Mouse (Mus musculus) CH12.LX (cell line): ENCODE results near the gene Zkscan3. TPM values are rescaled to one million over a fixed set of nuclear protein-coding genes. Genes with fewer than 3 reads are reported as not detected.

ENCODE experiments used
- DNase-seq: peaks from one replicate; pipeline ENCODE4 v3.0.0-alpha.2; 2013; ENCODE audit errors: extremely low read depth
- H3K27ac ChIP-seq: 2 replicates; pipeline ENCODE4 v1.5.1; 2012; ENCODE audit warnings: low read depth, mild to moderate bottlenecking, control low read depth, moderate library complexity; ENCODE audit not compliant: insufficient read depth
- H3K27me3 ChIP-seq: replicated peaks from 2 replicates; pipeline ENCODE3; 2012; ENCODE audit warnings: inconsistent platforms
- H3K36me3 ChIP-seq, 2 experiments: replicated peaks in 1 of 2; 2 replicates each; pipeline versions ENCODE3 to v1.6.1; 2012; ENCODE audit warnings: inconsistent platforms in 1 of 2, low read length in 1 of 2, mild to moderate bottlenecking in 1 of 2, mixed read lengths in 1 of 2, moderate library complexity in 1 of 2; ENCODE audit not compliant: control insufficient read depth in 1 of 2, insufficient read depth in 1 of 2
- H3K4me1 ChIP-seq, 2 experiments: 2 replicates each; pipeline ENCODE4 v1.6.1; 2012; ENCODE audit warnings: inconsistent platforms in 1 of 2, moderate library complexity in 1 of 2; ENCODE audit not compliant: insufficient read depth in 2 of 2, control insufficient read depth in 1 of 2
- H3K4me2 ChIP-seq: 2 replicates; pipeline ENCODE4 v1.6.1; 2012; ENCODE audit warnings: low read depth, mild to moderate bottlenecking, control low read depth; ENCODE audit not compliant: poor library complexity, insufficient read depth, severe bottlenecking
- H3K4me3 ChIP-seq, 3 experiments: fragments of 150-350 bp in 1 of 3; sonication (generic) in 1 of 3; replicated peaks in 1 of 3; 2 replicates each; pipeline versions ENCODE3 to v1.5.1; 2011 to 2012; ENCODE audit warnings: low read depth in 2 of 3, low read length in 2 of 3, mild to moderate bottlenecking in 2 of 3, moderate library complexity in 2 of 3, control low read depth in 1 of 3, improper control_type of control experiment in 1 of 3, inconsistent platforms in 1 of 3, mixed read lengths in 1 of 3; ENCODE audit not compliant: poor library complexity in 1 of 3
- H3K79me2 ChIP-seq: replicated peaks from 2 replicates; pipeline ENCODE4 v1.6.1; 2012; ENCODE audit warnings: mild to moderate bottlenecking, moderate library complexity; ENCODE audit not compliant: control insufficient read depth, poor library complexity, insufficient read depth, severe bottlenecking; ENCODE audit errors: extremely low read depth
- H3K9ac ChIP-seq: 2 replicates; pipeline ENCODE4 v1.6.1; 2012; ENCODE audit warnings: low read depth, mild to moderate bottlenecking, control low read depth, moderate library complexity; ENCODE audit not compliant: insufficient read depth
- H3K9me3 ChIP-seq: replicated peaks from 2 replicates; pipeline ENCODE3; 2012; ENCODE audit warnings: low read length, inconsistent platforms, mixed read lengths
- BHLHE40 ChIP-seq: IDR thresholded peaks from 2 replicates; pipeline ENCODE4 v1.6.1; 2011; ENCODE audit warnings: mild to moderate bottlenecking, low read depth, low read length, improper control_type of control experiment
- CHD1 ChIP-seq: IDR thresholded peaks from 2 replicates; pipeline ENCODE4 v1.6.1; 2012; ENCODE audit warnings: low read depth, low read length, improper control_type of control experiment, inconsistent platforms
- CHD2 ChIP-seq: IDR thresholded peaks from 2 replicates; pipeline ENCODE4 v1.6.1; 2011; ENCODE audit warnings: low read length, improper control_type of control experiment
- CTCF ChIP-seq, 2 experiments: IDR thresholded peaks in 1 of 2; conservative IDR thresholded peaks in 1 of 2; 2 replicates each; pipeline ENCODE4 v1.5.1; 2011 to 2012; ENCODE audit warnings: low read depth in 2 of 2, low read length in 2 of 2, improper control_type of control experiment in 1 of 2, inconsistent platforms in 1 of 2, mild to moderate bottlenecking in 1 of 2, moderate library complexity in 1 of 2
- ELF1 ChIP-seq: IDR thresholded peaks from 2 replicates; pipeline ENCODE4 v1.6.1; 2014; ENCODE audit warnings: low read depth, mild to moderate bottlenecking, inconsistent platforms, low read length, improper control_type of control experiment
- ETS1 ChIP-seq: conservative IDR thresholded peaks from 2 replicates; pipeline ENCODE4 v1.6.1; 2012; ENCODE audit warnings: low read depth, mild to moderate bottlenecking, inconsistent platforms, low read length, improper control_type of control experiment, moderate library complexity
- HCFC1 ChIP-seq: IDR thresholded peaks from 2 replicates; pipeline ENCODE4 v1.6.1; 2012; ENCODE audit warnings: low read depth, mild to moderate bottlenecking, inconsistent platforms, low read length, improper control_type of control experiment
- JUN ChIP-seq: IDR thresholded peaks from 2 replicates; pipeline ENCODE4 v1.6.1; 2011; ENCODE audit warnings: low read depth, mild to moderate bottlenecking, low read length, improper control_type of control experiment, moderate library complexity; ENCODE audit not compliant: insufficient read depth
- JUND ChIP-seq: conservative IDR thresholded peaks from 2 replicates; pipeline ENCODE4 v1.6.1; 2011; ENCODE audit warnings: low read depth, low read length, improper control_type of control experiment
- MAFK ChIP-seq: IDR thresholded peaks from 2 replicates; pipeline ENCODE4 v1.6.1; 2011; ENCODE audit warnings: low read length, improper control_type of control experiment; ENCODE audit not compliant: insufficient replicate concordance
- MAZ ChIP-seq: IDR thresholded peaks from 2 replicates; pipeline ENCODE4 v1.6.1; 2012; ENCODE audit warnings: low read depth, mild to moderate bottlenecking, inconsistent platforms, low read length, improper control_type of control experiment, moderate library complexity
- MYC ChIP-seq: IDR thresholded peaks from 2 replicates; pipeline ENCODE4 v1.6.1; 2011; ENCODE audit warnings: low read depth, mild to moderate bottlenecking, improper control_type of control experiment, low read length
- NELFE ChIP-seq: IDR thresholded peaks from 2 replicates; pipeline ENCODE4 v1.6.1; 2011; ENCODE audit warnings: low read depth, low read length, improper control_type of control experiment
- NRF1 ChIP-seq: IDR thresholded peaks from 2 replicates; pipeline ENCODE4 v1.6.1; 2014; ENCODE audit warnings: low read depth, mild to moderate bottlenecking, inconsistent platforms, low read length, improper control_type of control experiment, moderate library complexity
- PAX5 ChIP-seq: IDR thresholded peaks from 2 replicates; pipeline ENCODE4 v1.6.1; 2012; ENCODE audit warnings: low read length, inconsistent platforms, mixed read lengths
- POLR2AphosphoS2 ChIP-seq: IDR thresholded peaks from 2 replicates; pipeline ENCODE4 v1.6.1; 2011; ENCODE audit warnings: low read depth, low read length, improper control_type of control experiment
- RAD21 ChIP-seq: IDR thresholded peaks from 2 replicates; pipeline ENCODE4 v1.6.1; 2011; ENCODE audit warnings: low read depth, mild to moderate bottlenecking, low read length, improper control_type of control experiment, moderate library complexity
- TBP ChIP-seq: conservative IDR thresholded peaks from 2 replicates; pipeline ENCODE4 v1.6.1; 2011; ENCODE audit warnings: low read depth, low read length, improper control_type of control experiment
- USF2 ChIP-seq: conservative IDR thresholded peaks from 2 replicates; pipeline ENCODE4 v1.6.1; 2011; ENCODE audit warnings: low read depth, low read length, improper control_type of control experiment
- dilution Hi-C: fragments of 300-500 bp; cut with MboI; formaldehyde crosslinking; loops from 2 replicates; pipeline ENCODE4 v1.14.3; 2020; ENCODE audit warnings: low sequenced_read_pairs; ENCODE audit not compliant: extremely low pct_unique_long_range_greater_than_20kb, extremely low pct_ligation_motif_present
- in situ Hi-C: fragments of 300-500 bp; cut with MboI; formaldehyde crosslinking; loops from 3 replicates; pipeline ENCODE4 v1.14.3; 2019; ENCODE audit warnings: low sequenced_read_pairs, low pct_ligation_motif_present, low pct_unique_long_range_greater_than_20kb, mixed read lengths
- polyA plus RNA-seq: library from polyadenylated mRNA; unstranded; fragments of >175 nt; gene quantifications from 2 replicates; pipeline ENCODE4 v1.2.1, GENCODE M21; 2012; ENCODE audit warnings: low read depth; ENCODE audit not compliant: insufficient read length
- total RNA-seq, 2 experiments: library from RNA; depleted of rRNA; stranded (reverse); fragments of 300-350 nt in 1 of 2; fragments of >200 nt in 1 of 2; gene quantifications; 2 replicates each; pipeline ENCODE4 v1.2.3; 2012 to 2014

The Zkscan3 gene
- total and polyA plus RNA-seq, 3 experiments = 19.1 to 32.7 (median 20.9) TPM

DNA sequence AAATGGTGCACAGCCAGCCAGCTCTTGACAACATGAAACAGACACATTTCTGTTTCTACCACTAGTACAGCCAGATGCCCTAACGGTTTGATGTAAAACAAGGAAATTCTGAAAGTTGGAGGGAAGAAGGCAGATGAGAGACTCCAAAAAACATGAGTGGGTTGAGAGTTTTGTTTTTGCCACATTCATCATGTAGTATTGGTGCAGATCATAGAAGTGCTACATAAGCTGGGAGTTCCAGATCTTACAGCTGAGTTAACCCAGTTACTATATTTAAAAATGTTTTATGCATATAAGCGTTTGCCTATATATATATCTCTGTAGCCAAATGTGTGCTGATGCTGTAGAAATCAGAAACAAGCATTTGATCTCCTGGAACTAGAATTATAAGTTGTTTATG lies 29.9 kb downstream of the Zkscan3 start:
- dilution Hi-C loops (no loop called here), in situ Hi-C loops (no loop called here)
- H3K4me2 ChIP-seq = no peak overlapping the region
- no peak for DNase-seq
- no peak for TF ChIP-seq BHLHE40
- TF ChIP-seq MAFK = no peak
- no peak for TF ChIP-seq POLR2AphosphoS2
- TF ChIP-seq MAZ = no peak
- no peak for TF ChIP-seq ELF1
- TF ChIP-seq CTCF (conservative IDR thresholded peaks at IDR 0.05 in 1 of 2, IDR thresholded peaks at IDR 0.05 in 1 of 2; ENCODE audit: low read depth in 2 of 2, low read length in 2 of 2) = no peak
- no peak for TF ChIP-seq ETS1
- TF ChIP-seq CHD1 = no peak
- TF ChIP-seq JUN = no peak
- no peak for TF ChIP-seq NELFE
- TF ChIP-seq USF2 = no peak
- no peak for TF ChIP-seq PAX5
- no peak for TF ChIP-seq TBP
- H3K36me3 ChIP-seq = peaks cover 19 to 40% of the 10 kb centered on the region in 2 experiments
- no peak overlapping the region for H3K27ac ChIP-seq
- no peak overlapping the region for H3K4me3 ChIP-seq
- no peak overlapping the region for H3K9ac ChIP-seq
- peaks cover 0 to 3% of the 10 kb centered on the region in 2 experiments; a peak in 2 of 4 replicates for H3K4me1 ChIP-seq
- H3K9me3 ChIP-seq = no peaks in the 10 kb centered on the region
- H3K27me3 ChIP-seq = no peaks in the 10 kb centered on the region
- H3K79me2 ChIP-seq = no peaks in the 10 kb centered on the region

DNA sequence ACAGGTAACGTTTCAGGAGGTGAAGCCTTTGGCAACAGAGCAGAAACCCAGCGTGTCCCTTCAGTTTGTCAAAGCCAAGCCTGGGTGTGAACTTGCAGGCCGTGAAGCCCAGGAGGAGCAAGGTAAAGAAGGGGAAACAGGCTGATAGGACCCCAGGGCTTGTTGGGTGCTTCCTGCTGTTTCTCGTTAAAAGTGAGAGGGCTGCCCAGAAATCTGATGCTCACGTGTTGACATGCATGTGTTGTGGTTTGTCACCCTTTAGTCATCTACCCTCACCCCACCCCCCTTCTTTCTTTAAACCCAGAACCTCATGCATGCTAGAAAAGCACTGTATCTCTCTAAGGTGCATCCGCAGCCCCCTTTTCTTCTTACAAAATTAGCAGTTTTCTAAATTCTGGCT lies 35.9 kb downstream of the Zkscan3 start:
- H3K36me3 ChIP-seq = peaks cover 24 to 64% of the 10 kb centered on the region in 2 experiments
- DNase-seq = no peak
- TF ChIP-seq RAD21 = no peak
- TF ChIP-seq CHD2 = no peak
- TF ChIP-seq JUND = no peak
- TF ChIP-seq BHLHE40 = no peak
- no peak for TF ChIP-seq MAFK
- TF ChIP-seq HCFC1 = no peak
- TF ChIP-seq MYC = no peak
- no peak for TF ChIP-seq ELF1
- no peak for TF ChIP-seq ETS1
- no peak for TF ChIP-seq NRF1
- TF ChIP-seq, all 38 proteins: peak for 0
- dilution Hi-C loops (no loop called here), in situ Hi-C loops (no loop called here)
- Histone ChIP-seq H3K27me3 (no peaks in the 10 kb centered on the region), H3K4me3 (no peak overlapping the region), H3K9ac (no peak overlapping the region), H3K4me1 (peaks cover 3 to 32% of the 10 kb centered on the region in 2 experiments; a peak in 3 of 4 replicates), H3K79me2 (no peaks in the 10 kb centered on the region), H3K4me2 (no peak overlapping the region), H3K9me3 (no peaks in the 10 kb centered on the region), H3K27ac (no peak overlapping the region)
